Mouse (Mus musculus) cerebellum, adult 9-11 months (tissue): Measurements from ENCODE around the gene Hnrnpm.
"Not testable (repeated sequence)": the region's sequence is repeated elsewhere in the genome, so short reads cannot be mapped to it uniquely, and the experiment has no call there.

Source experiments
- DNase-seq: peaks from one replicate; pipeline ENCODE4 v3.0.0; 2022

Hnrnpm gene

DNA sequence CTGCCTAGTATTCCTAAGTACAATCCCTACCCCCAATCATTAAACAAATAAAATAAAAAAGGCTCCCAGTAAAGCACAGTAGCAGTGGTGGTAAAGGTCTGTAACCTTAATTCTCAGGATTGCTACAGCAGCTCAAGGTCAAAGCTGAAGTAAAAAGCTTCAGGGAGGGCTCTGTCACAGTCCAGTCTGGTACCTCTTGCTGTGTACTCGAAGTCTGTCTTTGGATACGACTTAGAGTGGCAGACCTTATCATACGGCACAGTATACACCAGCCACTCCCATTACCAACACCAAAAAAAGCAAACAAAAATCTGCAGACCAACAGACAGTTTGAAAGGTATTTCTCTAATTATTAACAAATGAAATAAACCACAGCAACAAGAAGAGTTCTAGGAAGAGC lies 19.8 kb downstream of the Hnrnpm start:
- no peak for DNase-seq

DNA sequence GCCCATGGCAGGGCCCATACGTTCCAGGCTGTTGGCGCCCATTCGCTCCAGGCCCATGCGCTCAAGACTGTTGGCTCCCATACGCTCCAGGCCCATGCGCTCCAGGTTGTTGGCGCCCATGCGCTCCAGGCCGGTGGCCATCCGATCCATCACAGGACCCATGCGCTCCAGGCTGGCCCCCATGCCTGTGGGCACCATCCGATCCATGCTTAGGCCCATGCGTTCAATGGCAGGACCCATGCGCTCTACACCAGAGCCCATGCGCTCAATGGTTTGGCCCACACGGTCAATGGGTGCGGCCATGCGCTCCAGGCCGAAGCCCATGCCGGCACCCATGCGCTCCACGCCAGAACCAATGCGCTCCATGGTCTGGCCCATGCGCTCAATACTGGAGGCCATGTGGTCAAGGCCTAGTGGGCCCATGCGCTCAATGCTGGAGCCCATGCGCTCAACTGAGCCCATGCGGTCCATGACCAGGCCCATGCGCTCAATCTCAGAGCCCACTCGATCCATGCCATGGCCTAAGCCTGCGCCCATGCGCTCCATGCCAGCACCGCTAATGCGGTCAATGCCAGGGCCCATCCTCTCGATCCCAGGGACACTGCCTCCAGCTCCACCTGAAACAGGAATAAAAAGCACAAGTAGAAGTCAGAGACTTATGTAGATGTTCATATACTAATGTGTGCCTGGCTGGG lies 36.7 kb downstream of the Hnrnpm start:
- DNase-seq: no peak

DNA sequence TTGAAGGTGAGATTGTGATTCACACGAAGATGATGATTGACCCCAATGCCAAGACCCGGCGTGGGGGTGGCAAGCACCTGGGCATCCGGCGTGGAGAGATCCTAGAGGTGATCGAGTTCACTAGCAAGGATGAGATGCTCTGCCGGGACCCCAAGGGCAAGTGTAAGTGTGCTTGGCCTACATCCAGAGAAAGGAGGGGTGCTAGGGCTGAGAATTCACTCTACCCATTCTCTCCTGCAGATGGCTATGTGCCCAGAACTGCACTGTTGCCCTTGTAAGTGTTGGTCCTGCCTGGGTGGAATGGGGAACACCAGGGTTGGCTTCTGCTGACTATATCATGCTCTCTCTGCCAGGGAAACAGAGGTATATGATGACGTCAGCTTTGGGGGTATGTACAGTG lies 41.6 kb downstream of the Hnrnpm start:
- DNase-seq: no peak

DNA sequence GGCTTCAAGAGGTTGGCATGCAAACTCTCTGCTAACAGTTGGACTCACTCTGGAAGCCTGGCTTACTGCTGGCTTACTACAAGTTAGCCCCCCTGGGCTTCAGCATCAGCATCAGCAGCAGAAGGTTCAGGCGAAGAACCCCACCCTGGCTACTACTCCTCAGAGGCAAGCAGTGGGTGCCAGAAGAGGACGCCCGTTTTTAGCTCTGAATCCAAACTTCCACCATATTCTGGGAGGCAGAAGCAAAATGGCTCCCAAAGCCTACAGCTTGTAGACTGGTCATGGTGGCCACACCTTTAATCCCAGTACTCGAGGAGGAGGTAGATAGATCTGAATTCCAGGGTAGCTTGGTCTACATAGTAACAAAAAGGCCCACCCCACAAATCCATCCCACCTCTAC lies 42.6 kb downstream of the Hnrnpm start:
- DNase-seq: no peak

DNA sequence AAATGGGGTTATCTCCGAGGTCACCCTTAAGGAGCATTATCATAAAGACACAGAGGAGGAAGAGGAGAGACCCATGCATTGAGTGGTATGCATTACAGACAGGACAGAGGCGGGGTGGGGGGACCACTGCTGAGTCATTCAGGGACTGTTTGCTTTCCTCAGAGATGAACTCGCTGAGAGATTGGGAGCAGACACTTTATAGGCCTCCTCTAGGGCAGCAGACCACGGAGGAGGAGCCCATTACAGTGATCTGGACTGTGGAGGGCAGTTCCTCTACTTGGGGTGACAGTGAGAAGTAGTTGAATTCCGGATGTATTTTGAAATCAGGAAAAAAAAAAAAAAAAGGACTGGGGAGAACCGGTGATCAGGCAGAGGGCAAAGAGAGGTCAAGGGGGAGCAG lies 46.9 kb downstream of the Hnrnpm start:
- DNase-seq: no peak

DNA sequence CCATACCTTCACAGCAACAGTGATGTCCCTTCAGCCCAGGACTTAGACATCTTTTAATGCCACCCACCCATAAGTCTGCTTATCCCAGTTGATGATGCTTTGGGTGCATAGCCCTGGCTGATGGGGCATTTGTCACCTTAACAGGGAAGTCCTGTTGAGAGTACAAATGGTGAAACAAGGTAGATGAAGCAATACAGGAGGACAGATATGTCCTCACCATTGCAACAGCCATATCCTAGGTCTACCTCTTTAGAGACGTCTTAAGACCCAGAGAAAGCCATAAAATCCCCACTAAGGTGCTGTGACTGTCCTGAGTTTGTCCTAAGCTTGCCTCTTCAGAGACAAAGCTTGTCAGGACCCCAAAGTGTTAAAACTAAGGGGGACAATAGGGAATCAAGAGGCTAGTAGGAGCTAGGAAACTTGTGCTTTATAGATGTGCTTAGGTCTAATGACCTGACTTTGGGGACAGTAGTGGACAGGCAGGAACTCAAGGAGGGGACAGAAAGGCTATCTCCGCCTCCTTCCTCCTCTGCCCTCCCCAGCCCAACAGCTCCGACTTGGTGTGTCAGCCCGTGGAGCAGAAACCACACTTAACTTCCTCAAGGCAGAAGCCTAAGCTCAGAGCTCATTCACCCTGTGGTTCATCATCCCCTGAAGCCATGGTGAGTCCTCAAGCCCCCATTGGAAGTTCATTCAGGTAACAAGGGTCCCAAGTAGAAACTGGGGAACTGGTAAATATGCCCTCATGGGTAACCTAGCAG lies 49.0 kb downstream of the Hnrnpm start, which contains the start of gene Pram1:
Pram1 (plus strand) TSS at position 541 of the 761 bp plus-strand sequence.
- no peak for DNase-seq

DNA sequence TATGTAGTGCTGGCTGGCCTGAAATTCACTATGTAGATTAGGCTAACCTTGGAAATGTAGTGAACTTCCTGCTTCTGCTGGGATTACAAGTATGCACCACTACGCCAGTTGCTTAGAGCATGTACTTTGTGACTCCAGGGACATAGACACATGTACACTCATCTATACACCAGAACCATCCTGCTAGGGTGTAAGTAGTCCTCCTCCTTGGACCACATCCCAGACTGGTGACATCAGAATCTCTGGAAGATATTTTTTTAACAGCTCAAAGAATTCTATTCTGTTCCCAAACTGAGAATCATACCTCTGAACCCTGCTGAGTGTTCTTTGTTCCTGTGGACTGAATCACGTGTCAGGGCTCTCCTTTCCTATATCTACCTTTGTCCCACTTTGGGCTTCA lies 49.6 kb downstream of the Hnrnpm start:
- no peak for DNase-seq

DNA sequence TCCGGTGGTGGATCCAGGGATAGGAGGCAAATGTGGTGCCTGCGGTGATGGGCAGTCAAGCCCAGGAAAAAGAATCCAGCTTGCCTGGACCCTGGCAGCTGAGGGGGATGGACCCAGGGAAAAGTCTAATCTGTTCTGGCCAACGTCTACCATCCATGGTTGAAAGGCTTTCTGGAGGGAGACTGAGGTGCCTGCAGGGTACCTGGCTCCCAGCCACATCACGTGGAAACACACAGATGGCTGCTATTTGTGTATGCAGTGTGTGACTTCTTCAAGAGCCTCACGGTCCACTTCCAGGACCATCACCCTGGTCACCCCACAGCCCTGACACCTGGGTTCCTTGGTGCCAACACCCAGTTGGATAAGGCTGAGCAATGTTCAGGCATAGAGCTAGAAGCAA lies 54.9 kb downstream of the Hnrnpm start:
- peak; percentile 87 for DNase-seq

DNA sequence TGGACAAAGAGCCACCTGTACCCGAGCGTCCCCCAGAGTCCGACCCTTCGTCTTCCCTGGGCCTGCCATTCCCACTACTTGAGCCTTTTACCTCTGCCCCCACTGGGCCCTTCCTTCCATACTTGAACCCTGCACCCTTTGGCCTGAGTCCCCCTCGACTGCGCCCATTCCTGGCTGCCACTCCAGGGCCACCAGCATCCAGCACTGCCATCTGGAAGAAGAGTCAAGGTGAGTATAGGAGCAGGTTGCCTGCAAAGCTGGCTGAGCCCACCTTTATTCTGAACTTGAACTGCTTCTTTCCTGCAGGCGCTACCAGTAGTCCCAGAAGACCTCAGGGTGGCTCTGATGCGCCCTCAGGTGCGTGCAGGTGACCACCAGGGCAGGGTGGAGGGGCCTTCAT lies 55.4 kb downstream of the Hnrnpm start:
- DNase-seq: peak; percentile 38

DNA sequence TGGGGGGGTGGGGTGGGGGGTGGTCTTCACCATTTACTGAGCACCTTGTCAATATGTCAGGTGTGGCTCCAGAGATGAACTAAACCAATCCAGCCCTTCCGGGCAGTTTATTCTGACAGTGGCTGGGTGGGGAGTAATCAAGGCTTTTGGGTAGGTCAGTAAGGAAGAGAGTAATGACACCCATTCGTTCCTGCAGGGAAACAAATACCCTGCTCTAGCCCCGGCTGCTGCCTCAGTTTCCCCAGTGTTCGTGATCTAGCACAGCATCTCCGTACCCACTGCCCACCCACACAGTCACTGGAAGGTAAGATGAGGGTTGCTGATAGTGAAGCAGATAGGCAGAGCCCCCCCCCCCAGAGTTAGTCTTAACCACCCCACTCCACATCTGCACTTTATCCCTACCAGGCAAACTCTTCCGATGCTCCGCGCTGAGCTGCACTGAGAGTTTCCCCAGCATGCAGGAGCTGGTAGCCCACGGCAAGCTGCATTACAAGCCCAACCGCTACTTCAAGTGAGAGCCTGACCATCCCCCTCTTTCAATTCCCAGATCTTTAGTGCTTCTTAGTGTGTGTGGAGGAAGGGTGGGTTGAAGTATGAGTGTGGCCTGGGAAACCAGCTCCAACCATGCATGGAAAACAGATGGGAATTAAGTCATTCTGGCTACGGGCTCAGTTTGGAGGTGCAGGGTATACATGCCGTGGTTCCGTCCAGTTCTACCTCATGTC lies 56.3 kb downstream of the Hnrnpm start:
- DNase-seq: peak; percentile 54

DNA sequence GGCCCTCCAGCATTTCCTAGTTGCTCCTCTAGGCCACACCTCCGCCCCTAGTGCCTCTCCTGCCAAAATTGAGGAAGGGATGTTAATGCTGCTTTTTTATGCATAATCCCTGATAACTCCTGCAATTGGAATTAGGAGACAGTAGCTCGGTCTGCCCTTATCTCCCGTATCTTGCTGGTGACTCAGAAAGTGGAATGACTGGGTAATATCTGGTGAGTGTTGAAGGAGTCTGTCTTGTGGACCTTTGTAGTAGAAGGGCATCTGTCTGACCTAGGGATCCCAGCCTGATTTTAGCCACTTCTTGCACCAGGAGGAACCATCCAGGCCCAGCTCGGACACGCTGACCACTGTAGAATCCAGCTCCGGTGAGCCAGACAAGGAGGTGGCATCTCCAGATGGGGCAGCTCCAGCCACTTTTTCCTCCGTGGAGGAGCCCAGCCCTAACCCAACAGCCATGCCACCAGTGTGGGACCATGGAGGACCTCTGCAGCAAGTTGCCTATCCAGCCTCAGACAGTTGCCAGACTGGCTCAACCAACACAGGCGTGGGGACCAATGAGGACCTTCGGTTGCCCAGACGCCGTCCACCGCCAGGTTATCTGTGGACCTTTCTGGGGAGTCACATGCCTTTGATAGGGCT lies 57.1 kb downstream of the Hnrnpm start:
- DNase-seq: peak; percentile 62

DNA sequence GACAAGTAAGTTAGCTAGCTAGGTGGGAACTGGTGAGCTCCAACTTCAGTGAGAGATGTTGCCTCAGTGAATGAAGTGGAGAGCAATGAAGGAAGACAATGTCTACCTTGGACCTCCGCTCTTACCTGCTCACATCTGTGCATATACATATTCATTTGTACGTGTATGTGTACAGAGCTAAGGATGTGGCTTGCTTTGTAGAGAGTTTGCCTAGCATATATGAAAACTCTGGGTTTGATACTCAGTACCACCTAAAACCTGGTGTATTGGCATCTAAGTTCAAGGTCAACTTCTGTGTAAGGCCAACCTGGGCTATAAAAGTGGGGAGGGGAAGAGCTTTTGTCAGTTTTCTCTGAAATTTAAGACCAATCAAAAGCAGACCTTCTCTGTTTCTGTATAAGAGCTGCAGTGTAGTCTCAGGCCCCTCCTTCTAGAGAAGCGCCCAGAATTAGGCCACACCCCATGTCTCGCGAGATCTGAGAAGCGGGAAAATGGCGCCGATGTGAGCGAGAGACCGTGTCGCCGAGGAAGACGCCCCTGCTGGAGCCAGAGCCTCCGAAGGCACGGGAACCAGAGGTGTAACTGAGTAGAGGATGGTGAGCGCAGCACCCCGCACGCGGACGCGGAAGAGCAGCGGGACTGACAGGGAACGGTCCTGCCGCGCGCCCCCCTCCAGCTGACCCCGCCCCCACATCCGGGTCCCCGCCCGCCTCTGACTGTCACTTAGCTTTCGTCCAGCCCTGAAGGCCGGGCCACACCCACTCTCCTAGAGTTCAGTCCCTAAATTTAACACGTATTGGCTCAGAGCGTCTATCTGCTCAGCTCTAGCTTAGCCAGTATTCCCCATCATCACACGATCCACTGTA lies 57.8 kb downstream of the Hnrnpm start, which contains the start of gene Zfp414:
Zfp414 (plus strand) TSS at position 470 of the 866 bp plus-strand sequence.
- DNase-seq: peak; percentile 92

DNA sequence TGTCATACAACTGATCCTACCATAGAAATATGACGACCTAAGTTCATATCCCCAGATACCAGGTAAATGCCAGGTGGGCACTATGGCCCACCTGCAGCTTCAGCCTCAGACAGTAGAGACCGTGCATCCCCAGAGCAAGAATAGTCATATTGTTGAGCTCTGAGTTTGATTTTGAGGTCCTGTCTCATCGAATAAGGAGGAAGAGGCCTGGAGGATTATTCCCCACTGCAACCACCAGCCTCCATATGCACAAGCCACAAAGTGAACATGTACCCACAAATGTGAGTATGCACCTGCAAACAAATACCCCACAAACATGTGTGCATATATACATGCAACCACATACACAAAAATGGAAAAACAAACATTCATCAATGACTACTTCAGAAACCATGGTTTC lies 59.4 kb downstream of the Hnrnpm start:
- DNase-seq: no peak

DNA sequence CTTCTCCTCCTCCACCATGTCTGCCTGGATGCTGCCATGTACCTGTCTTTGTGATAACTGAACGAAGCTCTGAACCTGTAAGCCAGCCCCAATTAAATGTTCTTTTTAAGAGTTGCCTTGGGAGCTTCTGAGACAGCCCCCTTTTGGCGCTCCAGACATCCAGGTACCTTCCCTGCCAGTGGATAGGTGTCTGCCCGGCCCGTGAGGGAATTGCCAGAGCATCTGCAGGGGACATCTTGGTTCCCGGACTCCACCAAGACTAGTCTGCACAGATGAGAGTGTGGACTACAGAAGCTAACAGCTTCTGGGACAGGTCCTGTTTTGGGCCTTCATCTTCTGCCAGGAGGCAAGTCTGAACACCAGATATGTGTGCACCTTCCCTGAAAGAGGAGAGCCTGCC lies 72.9 kb downstream of the Hnrnpm start:
- DNase-seq: not testable (repeated sequence)

DNA sequence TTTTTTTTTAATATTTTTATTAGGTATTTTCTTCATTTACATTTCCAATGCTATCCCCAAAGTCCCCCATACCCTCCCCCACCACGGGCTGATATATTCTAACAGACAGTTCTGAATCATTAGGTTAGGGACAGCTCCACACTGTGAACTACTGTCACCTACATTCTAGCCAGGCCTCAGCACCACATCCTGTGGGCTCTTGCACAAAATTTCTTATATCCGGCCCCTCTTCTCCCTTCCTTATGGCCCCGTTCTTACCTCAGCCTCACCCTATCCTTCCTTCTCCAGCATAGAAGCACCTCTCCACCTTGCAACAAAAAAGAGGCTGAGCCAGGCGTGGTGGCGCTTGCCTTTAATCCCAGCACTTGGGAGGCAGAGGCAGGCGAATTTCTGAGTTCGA lies 76.1 kb downstream of the Hnrnpm start:
- no peak for DNase-seq

DNA sequence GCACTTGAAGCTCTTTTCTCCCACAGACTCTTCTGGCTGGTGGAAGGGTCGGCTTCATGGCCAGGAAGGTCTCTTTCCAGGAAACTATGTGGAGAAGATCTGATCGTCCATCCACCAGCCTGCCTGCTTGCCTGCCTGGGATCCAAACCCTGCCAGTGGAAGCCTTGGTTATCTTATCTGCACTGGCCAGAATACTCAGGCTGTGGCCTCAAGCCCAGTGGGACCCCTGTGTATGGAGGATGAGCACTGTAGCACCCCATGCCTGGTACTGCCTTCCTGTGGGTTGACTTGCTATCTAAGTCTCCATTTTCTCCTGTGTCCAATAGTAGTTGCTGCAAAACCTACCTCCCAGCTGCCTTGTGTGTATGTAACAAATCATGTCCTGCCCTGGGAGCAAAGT lies 79.4 kb downstream of the Hnrnpm start:
- no peak for DNase-seq

DNA sequence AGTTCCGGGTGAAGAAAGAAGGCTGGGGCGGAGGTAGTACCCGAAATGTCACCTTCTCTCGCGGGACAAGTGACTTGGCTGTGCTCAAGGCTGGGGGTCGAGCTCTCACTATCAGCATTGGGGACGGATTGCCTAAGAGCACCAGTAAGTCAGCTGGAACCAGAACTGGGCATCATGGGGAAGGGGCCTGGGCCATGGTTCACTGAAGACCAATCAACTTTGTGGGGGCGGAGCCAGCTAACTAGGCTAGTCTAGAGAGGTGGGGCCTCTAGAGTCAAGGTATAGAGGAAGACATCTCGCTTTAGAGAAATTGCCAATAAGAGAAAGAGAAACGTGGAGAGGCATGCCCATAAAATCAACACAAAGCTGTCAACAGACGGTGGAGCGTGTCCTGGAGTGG lies 84.7 kb downstream of the Hnrnpm start:
- DNase-seq: no peak

DNA sequence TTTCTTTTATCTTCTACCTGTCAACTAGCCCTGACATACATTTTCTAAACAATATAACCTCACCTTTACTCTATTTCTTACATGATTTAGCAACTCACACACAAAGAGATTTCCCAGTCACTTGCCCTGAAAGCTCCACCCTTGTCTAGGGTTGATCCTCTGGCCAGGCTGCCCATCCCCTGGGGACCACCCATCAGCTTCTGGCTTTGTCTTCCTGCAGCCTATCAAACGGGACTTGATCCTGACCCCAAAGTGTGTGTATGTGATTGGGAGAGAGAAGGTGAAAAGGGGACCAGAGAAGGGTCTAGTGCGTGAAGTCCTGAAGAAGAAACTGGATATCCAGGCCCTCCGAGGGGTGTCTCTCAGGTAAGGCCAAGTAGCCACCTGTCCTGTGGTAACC lies 85.8 kb downstream of the Hnrnpm start:
- DNase-seq: no peak

DNA sequence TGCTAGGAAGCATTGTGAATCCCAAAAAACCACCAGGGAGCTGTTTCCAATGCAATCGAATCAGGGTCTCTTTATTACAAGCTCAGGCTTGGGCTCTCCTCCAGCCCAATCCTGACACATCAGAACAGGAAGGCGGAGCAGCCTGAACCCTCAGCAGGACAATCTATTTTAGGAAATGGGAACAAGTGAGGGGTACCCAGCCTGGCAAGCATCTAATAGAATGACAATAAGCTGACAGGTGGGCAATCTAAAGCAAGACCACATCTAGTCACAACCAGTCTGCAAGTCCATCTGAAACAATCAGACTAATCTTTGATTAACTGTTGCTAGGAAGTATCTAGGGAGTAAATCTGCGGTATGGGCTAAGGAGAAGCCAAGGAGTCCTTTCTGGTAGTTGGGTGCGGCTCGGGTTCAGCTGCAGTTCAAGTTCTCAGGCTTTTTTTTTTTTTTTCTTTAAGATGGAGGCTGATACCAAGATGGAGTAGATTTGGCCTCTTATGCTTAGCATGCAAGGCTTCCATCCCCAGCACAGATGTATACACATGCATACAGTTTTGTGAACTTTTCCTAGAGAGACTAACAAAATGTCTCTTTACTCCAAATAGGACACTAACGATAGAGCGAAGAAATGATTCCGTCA lies 86.7 kb downstream of the Hnrnpm start:
- no peak for DNase-seq

DNA sequence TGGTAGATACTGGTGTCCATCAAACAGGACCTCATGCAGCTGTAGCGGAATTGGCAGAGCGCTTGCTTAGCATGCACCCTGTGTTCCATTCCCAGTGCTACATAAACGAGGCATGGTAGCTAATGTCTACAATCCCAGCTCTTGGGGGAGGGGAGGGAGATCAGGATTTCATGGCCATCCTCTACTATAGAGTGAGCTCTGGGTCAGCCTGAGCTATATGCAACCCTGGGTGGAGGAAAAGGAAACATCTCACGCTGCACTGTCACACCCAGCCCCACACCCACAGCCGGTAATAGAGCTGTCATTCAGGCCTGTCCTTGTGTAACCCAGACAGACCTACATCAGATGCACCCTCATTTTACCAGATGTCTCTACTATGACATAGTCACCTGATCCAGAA lies 88.2 kb downstream of the Hnrnpm start:
- no peak for DNase-seq

DNA sequence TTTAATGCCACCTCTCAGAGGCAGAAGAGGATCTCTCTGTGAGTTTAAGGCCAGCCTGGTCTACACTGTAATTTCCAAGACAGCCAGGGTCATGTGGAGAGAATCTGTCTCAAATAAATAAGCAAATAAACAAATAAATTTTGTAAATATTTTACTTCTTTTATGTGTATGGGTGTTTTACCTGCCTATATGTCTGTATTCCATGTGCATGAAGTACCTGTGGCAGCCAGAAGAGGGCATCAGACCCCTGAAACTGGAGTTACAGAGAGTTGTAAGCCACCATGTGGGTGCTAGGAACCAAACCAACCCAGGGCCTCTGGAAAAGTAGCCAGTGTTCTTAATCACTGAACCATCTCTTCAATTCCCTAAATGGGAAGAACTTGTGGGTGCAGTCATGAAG lies 89.4 kb downstream of the Hnrnpm start:
- no peak for DNase-seq
